Mouse (Mus musculus) T-helper 1 cell (primary cell): Measurements from ENCODE around the gene Phf10.
"Not testable (repeated sequence)": the region's sequence is repeated elsewhere in the genome, so short reads cannot be mapped to it uniquely, and the experiment has no call there.

Source experiments
- in situ Hi-C: fragments of 300-600 bp; cut with MboI, MseI; formaldehyde crosslinking; loops from one replicate; pipeline ENCODE4 v1.15.1; 2025; ENCODE audit warnings: high pct_unique_total_duplicates

The Phf10 gene

DNA sequence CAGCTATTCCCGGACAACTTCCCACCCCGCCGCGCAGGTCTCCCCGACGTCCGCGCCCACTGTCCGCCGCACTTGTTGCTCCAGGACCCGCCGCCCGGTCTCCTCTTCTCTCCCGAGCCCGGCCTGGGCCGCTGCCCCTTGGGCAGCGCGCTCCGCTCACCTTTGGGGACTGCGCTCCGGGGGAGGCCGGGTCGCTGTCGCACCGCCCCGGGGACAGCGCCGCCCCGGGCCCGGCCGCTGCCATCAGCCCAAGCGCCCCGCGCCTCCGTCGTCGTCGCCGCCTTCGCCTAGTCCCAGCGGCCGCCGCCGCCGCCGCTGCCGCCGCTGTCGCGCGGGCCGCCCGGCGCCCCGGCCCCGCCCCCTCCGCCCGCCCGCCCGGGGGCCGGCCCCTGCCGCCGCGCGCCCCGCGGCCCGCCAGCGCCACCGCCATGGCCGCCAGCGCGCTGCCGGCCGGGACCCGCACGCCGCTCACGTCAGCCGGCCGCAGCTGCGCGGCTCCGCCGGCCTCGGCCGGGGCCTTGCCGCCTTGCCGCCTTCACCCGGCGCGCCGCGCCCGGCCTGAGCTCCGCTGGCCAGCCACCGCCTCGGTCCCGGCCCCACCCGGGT is at the start of gene Phf10:
Gene Phf10 (minus strand): TSS at position 323 of the 606 bp plus-strand sequence.
- in situ Hi-C loops: loop anchor here (25.0 kb wide), 2 partner anchors 776 to 1999 kb away; partner anchors contain the start of gene Acat2

DNA sequence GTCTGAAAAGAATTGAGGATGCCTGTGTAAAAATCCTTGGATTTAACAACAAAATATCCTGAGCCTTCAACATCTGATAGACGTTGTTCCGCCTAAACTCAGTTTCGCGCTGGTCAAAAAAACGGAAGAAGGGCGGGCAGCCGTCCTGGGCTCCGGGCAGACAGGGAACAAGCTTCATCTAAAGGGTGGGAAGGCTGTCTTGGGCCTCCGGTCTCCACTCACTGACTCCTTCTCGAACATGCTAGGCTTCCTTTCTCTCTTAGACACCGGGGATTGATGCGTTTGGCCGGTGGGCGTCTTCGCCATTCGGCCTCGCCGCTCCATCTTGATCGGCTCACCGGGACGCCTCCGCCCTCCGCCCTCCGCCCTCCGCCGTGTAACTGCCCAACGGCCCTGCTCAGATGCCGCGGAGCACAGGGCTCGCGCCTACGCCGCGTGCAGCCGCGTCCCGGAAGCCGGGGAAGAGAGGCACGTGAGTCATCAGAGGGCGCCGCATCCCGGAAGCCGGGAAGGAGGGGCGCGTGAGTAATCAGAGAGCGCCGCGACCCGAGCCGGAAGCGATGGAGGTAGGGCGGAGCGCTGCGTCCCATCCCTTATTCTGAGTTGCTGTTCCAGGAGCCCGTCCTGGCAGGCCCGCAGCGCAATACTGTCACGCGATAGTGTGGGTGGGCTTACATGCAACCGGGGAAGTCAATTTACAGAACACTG is 48.8 kb upstream of the Phf10 start, which contains the start of gene Gm3435:
Gene Gm3435 (plus strand): TSS at position 471 of the 708 bp plus-strand sequence.
- in situ Hi-C loops: not testable (repeated sequence)

DNA sequence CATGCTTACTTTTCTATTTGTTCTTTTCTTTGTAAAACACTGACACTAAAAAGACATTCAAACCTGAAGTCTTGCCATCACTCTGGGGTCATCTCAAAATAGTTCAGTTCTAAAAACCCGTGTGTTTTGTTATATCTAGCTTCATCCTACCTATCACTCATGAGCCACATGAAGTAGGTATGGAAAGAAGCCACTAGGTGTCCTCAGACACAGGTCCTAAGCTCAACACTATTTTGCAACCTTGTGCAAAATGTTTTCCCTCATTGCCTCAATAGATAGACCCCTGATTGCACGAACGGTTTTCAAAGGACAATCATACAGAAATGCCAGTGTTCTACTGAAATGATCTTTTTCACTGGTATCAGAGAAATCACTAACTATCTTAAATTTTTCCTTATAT is 48.0 kb upstream of the Phf10 start:
- in situ Hi-C loops: not testable (repeated sequence)

DNA sequence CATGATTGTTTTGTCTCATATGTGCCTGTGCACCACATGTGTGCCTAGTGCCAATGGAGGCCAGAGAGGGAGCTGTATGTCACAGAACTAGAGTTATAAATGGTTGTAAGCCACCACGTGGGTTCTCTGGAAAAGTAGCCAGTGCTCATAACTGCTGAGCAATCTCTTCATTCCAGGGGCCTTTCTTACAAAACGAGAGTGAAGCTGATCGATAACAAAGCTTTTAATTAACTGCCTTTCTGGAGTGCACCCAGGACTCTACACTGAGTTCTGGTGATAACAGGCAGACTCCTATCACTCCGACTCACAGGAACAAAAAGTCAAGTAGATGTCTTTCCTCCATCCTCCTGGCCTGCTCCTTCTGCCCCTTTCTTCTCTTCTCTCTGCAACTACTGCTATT is 39.0 kb upstream of the Phf10 start:
- in situ Hi-C loops: not testable (repeated sequence)

DNA sequence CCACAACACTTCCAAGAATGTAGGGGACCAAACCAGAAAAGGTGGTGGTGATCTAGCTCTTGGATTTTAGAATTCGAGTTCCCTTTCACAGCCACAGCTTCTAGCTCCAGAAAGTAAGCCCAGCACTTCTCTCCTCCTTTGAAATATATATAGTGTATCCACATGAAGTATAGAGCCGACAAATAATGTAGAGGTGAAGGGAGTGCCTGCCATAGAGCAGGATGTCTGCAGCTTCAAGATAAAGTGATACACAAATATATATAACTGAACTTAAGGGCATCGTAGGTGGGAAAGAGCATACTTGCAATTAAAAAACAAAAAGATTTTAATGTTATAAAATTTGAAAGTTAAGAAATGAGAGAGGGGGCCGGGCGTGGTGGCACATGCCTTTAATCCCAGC is 33.1 kb upstream of the Phf10 start:
- in situ Hi-C loops: loop anchor here (5.0 kb wide), 1 partner anchor 37 kb away; no protein-coding TSS in a partner anchor

DNA sequence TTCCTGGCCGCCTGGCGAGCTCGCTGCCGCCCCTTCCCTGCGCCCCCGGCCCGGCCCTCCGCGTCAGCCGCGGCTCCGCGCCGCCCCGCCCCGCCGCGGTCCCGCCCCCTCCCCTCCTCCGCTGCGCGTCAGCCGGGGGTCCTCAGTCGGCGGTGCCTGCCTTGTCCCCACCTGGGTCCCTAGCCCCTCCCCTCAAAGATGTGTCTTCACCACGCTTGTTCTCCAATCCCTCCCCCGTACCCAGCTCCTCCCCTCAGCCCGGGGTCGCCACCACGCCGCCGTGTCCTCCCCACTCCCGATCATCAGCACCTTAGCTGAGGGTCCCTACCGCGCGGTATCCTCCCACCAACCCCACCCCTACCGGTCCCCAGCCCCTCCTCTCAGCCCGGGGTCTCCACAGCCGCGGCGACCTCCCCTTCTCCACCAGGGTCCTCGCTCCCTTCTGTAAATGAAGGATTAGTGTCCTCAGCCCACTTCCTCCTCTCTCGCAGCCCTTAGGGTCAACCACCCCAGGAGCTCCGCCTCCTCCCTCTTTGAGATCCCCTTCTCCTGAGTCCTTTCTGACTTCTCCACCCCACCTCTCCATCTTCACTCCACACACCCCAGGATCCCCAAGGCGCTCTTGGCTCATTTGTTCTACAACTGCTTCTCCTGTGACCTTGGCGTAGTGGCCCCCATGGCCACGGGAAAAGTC is 32.2 kb upstream of the Phf10 start:
- in situ Hi-C loops: loop anchor here (5.0 kb wide), 1 partner anchor 36 kb away; no protein-coding TSS in a partner anchor

DNA sequence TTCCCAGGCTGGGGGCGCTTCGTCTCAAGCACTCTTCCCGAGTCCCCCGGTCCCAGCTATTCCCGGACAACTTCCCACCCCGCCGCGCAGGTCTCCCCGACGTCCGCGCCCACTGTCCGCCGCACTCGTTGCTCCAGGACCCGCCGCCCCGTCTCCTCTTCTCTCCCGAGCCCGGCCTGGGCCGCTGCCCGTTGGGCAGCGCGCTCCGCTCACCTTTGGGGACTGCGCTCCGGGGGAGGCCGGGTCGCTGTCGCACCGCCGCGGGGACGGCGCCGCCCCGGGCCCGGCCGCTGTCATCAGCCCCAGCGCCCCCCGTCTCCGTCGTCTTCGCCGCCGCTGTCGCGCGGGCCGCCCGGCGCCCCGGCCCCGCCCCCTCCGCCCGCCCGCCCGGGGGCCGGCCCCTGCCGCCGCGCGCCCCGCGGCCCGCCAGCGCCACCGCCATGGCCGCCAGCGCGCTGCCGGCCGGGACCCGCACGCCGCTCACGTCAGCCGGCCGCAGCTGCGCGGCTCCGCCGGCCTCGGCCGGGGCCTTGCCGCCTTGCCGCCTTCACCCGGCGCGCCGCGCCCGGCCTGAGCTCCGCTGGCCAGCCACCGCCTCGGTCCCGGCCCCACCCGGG is 31.6 kb upstream of the Phf10 start:
- in situ Hi-C loops: loop anchor here (5.0 kb wide), 1 partner anchor 35 kb away; no protein-coding TSS in a partner anchor

DNA sequence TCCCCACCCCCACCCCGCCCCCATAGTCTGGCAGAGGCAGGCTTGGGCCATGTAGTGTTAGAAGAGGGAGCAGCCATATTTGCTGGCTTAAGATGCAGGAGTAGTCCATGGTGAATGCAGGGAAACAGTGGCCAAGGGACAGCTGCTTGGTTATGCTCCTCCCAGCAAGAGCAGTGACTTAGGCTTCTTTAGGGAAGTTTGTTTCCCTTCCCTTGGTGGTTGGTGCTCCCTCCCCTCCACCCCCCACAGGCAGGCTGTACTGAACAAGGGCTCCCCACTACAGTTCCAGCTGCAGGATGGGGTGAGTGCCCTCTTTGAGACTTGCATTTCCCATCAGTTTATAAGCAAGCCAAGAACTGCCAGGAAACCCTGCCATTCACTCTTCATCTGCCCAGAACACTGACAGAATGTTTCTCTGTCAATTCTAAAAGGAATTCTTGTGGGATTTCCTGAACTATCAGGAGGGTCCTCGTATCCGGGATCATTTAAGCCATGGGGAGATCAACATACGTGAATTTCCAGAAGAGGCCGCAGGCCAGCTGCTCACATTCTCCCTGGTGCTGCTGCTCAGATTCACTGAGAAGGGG is 29.1 kb upstream of the Phf10 start:
- in situ Hi-C loops: loop anchor here (5.0 kb wide), 1 partner anchor 33 kb away; no protein-coding TSS in a partner anchor

DNA sequence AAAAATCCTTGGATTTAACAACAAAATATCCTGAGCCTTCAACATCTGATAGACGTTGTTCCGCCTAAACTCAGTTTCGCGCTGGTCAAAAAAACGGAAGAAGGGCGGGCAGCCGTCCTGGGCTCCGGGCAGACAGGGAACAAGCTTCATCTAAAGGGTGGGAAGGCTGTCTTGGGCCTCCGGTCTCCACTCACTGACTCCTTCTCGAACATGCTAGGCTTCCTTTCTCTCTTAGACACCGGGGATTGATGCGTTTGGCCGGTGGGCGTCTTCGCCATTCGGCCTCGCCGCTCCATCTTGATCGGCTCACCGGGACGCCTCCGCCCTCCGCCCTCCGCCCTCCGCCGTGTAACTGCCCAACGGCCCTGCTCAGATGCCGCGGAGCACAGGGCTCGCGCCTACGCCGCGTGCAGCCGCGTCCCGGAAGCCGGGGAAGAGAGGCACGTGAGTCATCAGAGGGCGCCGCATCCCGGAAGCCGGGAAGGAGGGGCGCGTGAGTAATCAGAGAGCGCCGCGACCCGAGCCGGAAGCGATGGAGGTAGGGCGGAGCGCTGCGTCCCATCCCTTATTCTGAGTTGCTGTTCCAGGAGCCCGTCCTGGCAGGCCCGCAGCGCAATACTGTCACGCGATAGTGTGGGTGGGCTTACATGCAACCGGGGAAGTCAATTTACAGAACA is 17.4 kb upstream of the Phf10 start, which contains the start of the genes 9030025P20Rik and Gm3417:
Gene 9030025P20Rik (plus strand): TSS at position 107 of the 677 bp plus-strand sequence.
Gene Gm3417 (minus strand): TSS at position 429 of the 677 bp plus-strand sequence.
- in situ Hi-C loops: not testable (repeated sequence)

DNA sequence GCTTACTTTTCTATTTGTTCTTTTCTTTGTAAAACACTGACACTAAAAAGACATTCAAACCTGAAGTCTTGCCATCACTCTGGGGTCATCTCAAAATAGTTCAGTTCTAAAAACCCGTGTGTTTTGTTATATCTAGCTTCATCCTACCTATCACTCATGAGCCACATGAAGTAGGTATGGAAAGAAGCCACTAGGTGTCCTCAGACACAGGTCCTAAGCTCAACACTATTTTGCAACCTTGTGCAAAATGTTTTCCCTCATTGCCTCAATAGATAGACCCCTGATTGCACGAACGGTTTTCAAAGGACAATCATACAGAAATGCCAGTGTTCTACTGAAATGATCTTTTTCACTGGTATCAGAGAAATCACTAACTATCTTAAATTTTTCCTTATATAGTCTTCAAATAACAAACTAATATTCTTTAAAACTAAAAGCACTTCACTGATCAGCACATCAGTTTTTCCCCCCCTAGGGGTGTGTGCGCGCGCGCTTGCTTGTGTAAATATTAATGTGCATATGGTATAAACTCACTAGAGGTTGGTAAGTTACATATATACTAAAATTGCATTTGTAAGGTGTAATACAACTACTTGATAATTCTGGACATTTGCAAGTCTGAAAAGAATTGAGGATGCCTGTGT is 16.8 kb upstream of the Phf10 start:
- in situ Hi-C loops: not testable (repeated sequence)

DNA sequence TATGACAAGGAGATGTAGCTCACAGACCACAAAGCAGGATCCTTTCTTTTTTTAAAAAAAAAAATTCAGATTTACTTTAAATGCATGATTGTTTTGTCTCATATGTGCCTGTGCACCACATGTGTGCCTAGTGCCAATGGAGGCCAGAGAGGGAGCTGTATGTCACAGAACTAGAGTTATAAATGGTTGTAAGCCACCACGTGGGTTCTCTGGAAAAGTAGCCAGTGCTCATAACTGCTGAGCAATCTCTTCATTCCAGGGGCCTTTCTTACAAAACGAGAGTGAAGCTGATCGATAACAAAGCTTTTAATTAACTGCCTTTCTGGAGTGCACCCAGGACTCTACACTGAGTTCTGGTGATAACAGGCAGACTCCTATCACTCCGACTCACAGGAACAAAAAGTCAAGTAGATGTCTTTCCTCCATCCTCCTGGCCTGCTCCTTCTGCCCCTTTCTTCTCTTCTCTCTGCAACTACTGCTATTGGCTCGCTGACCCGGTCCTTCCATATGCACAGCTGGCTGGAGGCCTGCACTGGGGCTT is 7.4 kb upstream of the Phf10 start:
- in situ Hi-C loops: loop anchor here (25.0 kb wide), 2 partner anchors 769 to 2006 kb away; partner anchors contain the start of gene Acat2

DNA sequence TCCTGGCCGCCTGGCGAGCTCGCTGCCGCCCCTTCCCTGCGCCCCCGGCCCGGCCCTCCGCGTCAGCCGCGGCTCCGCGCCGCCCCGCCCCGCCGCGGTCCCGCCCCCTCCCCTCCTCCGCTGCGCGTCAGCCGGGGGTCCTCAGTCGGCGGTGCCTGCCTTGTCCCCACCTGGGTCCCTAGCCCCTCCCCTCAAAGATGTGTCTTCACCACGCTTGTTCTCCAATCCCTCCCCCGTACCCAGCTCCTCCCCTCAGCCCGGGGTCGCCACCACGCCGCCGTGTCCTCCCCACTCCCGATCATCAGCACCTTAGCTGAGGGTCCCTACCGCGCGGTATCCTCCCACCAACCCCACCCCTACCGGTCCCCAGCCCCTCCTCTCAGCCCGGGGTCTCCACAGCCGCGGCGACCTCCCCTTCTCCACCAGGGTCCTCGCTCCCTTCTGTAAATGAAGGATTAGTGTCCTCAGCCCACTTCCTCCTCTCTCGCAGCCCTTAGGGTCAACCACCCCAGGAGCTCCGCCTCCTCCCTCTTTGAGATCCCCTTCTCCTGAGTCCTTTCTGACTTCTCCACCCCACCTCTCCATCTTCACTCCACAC is 583 bp upstream of the Phf10 start:
- in situ Hi-C loops: loop anchor here (25.0 kb wide), 2 partner anchors 776 to 1999 kb away; partner anchors contain the start of gene Acat2

DNA sequence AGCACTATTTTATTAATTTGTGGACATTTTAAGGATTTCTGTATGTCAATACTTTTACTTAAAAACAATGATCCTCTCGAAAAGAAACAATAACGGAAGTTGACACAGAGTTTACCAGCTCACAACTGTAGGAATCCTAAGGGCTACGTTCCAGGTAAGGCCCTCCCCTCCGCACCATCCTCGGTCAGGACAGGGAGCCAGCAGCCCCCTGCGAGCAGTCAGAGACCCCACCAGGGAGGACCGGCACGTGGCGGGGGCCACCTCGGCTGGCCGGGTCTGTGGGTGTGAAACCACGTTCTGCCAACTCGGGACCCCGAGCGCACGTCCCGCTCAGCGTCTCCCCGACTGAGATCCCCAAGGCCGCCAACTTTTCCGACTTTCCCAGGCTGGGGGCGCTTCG is 553 bp downstream of the Phf10 start:
- in situ Hi-C loops: loop anchor here (25.0 kb wide), 2 partner anchors 777 to 1998 kb away; partner anchors contain the start of gene Acat2

DNA sequence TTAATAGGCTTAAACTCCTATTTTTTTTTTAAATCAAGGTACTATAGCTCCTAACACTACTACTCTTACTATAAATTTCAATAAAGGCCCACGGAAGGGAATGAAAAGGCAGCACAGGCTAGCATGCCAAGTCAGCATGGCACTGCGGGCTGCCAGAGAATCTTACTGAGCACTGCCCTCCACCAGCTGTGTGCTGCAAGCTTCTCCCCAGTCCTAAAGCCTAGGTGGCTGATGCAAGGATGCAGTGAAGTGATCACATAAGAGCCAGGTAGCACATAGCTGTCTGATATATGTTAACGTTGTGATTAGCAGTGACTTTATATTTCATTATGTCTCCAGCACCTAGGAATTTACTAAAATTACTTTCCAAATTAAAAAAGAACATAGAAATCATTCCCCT is 1.1 kb downstream of the Phf10 start:
- in situ Hi-C loops: loop anchor here (5.0 to 25.0 kb wide), 4 partner anchors 32 to 1998 kb away; partner anchors contain the start of gene Acat2

DNA sequence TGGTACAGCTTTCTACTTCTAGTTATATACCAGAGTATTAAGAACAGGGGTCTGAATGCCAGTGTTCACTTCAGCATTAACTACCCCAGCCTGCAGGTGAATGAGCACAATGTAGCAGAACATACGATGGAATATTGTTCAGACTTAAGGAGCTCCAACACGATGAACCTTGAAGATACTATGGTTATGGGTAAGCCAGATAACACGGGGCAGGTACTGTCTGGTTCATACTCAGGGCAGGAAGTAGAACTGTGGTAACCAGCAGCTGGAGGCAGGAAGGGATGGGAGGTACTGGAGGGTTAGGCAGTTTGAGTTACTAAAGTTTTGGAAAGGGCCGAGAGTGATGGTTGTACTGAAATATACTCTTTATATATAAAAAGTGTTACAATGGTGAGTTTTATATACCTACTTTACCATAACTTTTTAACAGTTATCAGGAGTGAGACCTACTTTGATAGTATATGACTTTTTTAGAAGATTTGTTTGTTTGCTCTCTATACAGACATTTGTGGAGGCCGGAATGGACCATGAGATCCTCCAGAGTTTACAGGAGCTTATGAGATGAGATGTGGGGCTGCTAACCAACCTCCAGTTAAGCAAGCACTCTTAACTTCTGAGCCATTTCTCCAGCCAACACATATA is 2.3 kb downstream of the Phf10 start:
- in situ Hi-C loops: loop anchor here (5.0 to 25.0 kb wide), 4 partner anchors 33 to 1997 kb away; partner anchors contain the start of gene Acat2

DNA sequence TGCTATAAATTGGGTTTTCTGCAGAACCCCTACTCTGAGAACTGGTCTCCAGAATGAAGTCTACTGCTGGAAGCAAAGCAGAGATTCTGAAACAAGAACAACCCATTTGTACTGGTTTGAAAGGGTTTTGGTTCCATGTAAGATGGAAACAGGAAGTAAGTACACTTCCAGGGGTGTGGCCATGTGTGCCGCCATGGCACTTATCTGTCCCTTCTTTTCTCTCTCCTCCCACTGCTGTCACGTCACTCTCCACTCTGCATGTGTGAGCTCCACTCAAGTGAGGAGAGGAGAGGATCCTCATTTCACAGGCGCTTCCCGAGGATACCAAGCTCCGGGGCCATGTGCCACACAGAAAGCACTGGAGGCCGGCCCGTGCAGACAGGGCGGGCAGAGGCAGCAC is 7.6 kb downstream of the Phf10 start:
- in situ Hi-C loops: loop anchor here (10.0 to 25.0 kb wide), 3 partner anchors 71 to 1991 kb away; partner anchors contain the start of gene Acat2

DNA sequence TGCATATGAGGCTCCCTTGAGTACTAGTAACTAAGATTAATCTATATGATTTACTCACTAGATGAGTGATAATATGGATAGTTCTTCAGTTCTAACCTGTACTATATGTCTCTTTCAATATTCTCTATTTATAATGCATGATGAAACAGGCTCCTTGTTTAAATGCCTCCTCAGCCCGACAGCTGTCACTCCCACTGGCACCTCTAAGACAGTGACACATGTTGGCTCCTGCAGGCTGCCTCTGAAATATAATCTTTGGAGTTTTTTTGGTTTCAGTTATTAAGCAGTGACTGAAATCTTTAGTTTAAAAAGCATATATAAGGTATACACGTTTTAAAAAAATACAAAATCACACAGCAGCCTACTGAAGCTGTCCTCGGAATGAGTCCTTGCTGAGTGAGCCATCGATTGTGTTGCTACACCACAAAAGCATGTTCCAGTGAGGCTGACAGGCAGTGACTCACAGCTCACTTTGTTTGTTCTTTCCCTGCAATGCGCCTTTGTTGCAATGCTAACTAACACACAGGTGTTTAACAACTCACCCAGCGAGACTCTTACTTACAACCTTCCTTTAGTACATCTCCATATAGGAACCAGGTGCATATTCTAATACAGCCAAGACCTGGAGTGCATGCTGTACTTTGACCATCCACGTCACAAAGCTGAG is 11.8 kb downstream of the Phf10 start:
- in situ Hi-C loops: no loop called here

DNA sequence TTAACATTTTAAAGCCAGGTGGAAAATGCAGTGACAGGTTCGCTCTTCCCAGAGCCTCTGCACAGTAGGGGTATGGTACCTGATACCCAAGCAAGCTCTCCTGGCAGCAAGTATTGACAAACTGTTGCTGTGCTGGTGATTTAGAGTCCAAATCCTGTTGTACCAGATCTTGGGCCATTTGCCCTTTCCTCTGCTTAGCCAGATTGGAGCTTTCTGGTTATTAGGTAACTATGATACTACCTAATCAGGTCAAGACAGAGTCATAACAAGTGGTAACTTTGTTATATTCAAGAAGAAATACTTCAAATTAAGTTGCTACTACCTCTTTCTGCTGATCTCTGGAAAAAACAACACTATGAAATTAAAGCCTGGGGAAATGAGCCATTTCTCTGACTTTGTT is 16.5 kb downstream of the Phf10 start:
- in situ Hi-C loops: no loop called here
